Mouse (Mus musculus): Measurements from ENCODE around the gene Acox3. TPM values are rescaled to one million over a fixed set of nuclear protein-coding genes. Genes with fewer than 3 reads are reported as not detected.
"Not testable (repeated sequence)": the region's sequence is repeated elsewhere in the genome, so short reads cannot be mapped to it uniquely, and the experiment has no call there.

Acox3 gene
- polyA plus RNA-seq, 1 experiment from 2014 or later: 16.1 TPM

- not testable (repeated sequence) for ATAC-seq; H3K9me3 ChIP-seq (ENCODE audit: control insufficient read depth, low read length); H3K4me1 ChIP-seq (ENCODE audit: control insufficient read depth, insufficient read depth, low read length); H3K4me2 ChIP-seq (ENCODE audit: low read depth, low read length); H3K27ac ChIP-seq (ENCODE audit: low read length); H3K36me3 ChIP-seq (ENCODE audit: control insufficient read depth, insufficient read depth, low read length); H3K4me3 ChIP-seq (ENCODE audit: low read length); H3K27me3 ChIP-seq (replicated peaks; ENCODE audit: control insufficient read depth, insufficient read depth, low read length); H3K9ac ChIP-seq (ENCODE audit: low read depth, low read length)
- 88% methylated on average over 2 of the region's 2 CpGs for WGBS
Measured at GRCm38 (mm10) chr5:35584259-35584658, 1.4 kb downstream of the Acox3 start.

GRCm38 (mm10) chr5:35591497-35591896, 8.7 kb downstream of the Acox3 start:
- Histone ChIP-seq H3K36me3 (ENCODE audit: control insufficient read depth, insufficient read depth, low read length) (peaks cover 22% of the 10 kb centered on the region), H3K9me3 (ENCODE audit: control insufficient read depth, low read length) (0 out of 2 replicates have a peak, but pooled peaks cover 3% of the 10 kb centered on the region), H3K4me2 (ENCODE audit: low read depth, low read length) (no peak overlapping the region), H3K4me1 (ENCODE audit: control insufficient read depth, insufficient read depth, low read length) (no peaks in the 10 kb centered on the region), H3K27me3 (replicated peaks; ENCODE audit: control insufficient read depth, insufficient read depth, low read length) (no peaks in the 10 kb centered on the region), H3K9ac (ENCODE audit: low read depth, low read length) (no peak overlapping the region), H3K4me3 (ENCODE audit: low read length) (no peak overlapping the region), H3K27ac (ENCODE audit: low read length) (no peak overlapping the region)
- WGBS: 98% methylated on average over 4 of the region's 4 CpGs
- no peak for ATAC-seq

DNA sequence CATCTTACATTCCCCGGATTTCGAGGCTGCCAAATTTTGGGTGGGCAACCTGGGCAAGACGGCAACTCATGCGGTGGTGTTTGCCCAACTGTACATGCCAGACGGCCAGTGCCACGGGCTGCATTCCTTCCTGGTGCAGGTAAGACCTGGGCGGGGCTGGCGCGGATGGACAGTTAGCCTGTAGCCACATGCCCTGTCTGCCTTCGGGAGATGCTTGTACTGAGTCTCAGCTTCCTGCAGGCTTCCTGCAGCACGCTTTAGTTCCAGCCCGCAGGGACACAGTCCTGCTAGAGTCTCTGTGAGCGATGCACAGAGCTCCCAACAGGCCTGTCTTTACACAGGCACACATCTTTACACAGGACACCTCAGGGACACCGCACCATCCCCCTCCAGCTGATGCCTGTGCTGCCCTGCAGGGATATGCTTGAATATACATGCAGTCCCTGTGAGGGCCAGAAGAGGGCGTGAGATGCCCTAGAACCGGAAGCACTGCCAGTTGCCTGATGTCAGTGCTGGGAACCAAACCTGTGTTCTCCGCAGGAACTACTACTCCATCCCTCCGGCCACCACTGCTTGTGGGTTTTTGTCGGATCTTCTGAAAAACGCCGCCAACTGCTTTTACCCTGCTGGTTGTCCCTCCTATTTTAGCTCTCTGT, 9.4 kb downstream of the Acox3 start:
- Histone ChIP-seq H3K9ac (ENCODE audit: low read depth, low read length) (no peak overlapping the region), H3K36me3 (ENCODE audit: control insufficient read depth, insufficient read depth, low read length) (peaks cover 22% of the 10 kb centered on the region), H3K4me3 (ENCODE audit: low read length) (no peak overlapping the region), H3K4me1 (ENCODE audit: control insufficient read depth, insufficient read depth, low read length) (no peaks in the 10 kb centered on the region), H3K27me3 (replicated peaks; ENCODE audit: control insufficient read depth, insufficient read depth, low read length) (no peaks in the 10 kb centered on the region), H3K27ac (ENCODE audit: low read length) (no peak overlapping the region; the same call in 1 of the 2 replicates), H3K4me2 (ENCODE audit: low read depth, low read length) (no peak overlapping the region), H3K9me3 (ENCODE audit: control insufficient read depth, low read length) (0 out of 2 replicates have a peak, but pooled peaks cover 3% of the 10 kb centered on the region)
- ATAC-seq: no peak
- WGBS: 82% methylated on average over 21 of the region's 21 CpGs

- H3K4me1 ChIP-seq (ENCODE audit: control insufficient read depth, insufficient read depth, low read length): no peaks in the 10 kb centered on the region
- H3K4me3 ChIP-seq (ENCODE audit: low read length): no peak overlapping the region
- no peak for ATAC-seq
- H3K27ac ChIP-seq (ENCODE audit: low read length): no peak overlapping the region; the same call in 1 of the 2 replicates
- 45% methylated on average over 4 of the region's 4 CpGs for WGBS
- 0 out of 2 replicates have a peak, but pooled peaks cover 3% of the 10 kb centered on the region for H3K9me3 ChIP-seq (ENCODE audit: control insufficient read depth, low read length)
- H3K36me3 ChIP-seq (ENCODE audit: control insufficient read depth, insufficient read depth, low read length): peaks cover 22% of the 10 kb centered on the region
- no peak overlapping the region for H3K4me2 ChIP-seq (ENCODE audit: low read depth, low read length)
- H3K9ac ChIP-seq (ENCODE audit: low read depth, low read length): no peak overlapping the region
- H3K27me3 ChIP-seq (replicated peaks; ENCODE audit: control insufficient read depth, insufficient read depth, low read length): no peaks in the 10 kb centered on the region
Measured at GRCm38 (mm10) chr5:35592824-35593223, 10.0 kb downstream of the Acox3 start.

DNA sequence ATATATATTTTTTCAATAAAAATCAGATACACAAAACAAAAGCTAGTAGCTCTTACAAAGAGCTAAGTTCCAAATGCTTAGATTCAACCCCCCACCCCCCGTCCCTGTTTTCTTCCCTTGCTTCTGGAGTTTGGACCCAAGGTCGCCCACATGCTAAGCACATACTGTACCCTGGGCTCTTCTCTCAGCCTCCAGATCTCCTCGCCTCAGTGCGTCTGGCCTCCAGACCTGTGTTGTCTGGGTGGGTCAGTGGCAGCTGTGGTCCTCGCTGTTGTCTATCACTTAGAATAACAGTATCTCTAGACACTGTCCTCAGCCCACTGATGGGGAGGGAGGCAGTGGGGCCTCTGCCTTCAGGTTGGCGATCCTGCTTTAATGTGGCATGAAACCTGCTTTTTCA, 10.4 kb downstream of the Acox3 start:
- Histone ChIP-seq H3K36me3 (ENCODE audit: control insufficient read depth, insufficient read depth, low read length) (peaks cover 23% of the 10 kb centered on the region), H3K9ac (ENCODE audit: low read depth, low read length) (no peak overlapping the region), H3K27ac (ENCODE audit: low read length) (no peak overlapping the region), H3K4me3 (ENCODE audit: low read length) (no peak overlapping the region), H3K4me2 (ENCODE audit: low read depth, low read length) (no peak overlapping the region), H3K9me3 (ENCODE audit: control insufficient read depth, low read length) (0 out of 2 replicates have a peak, but pooled peaks cover 5% of the 10 kb centered on the region), H3K4me1 (ENCODE audit: control insufficient read depth, insufficient read depth, low read length) (no peaks in the 10 kb centered on the region), H3K27me3 (replicated peaks; ENCODE audit: control insufficient read depth, insufficient read depth, low read length) (no peaks in the 10 kb centered on the region)
- 90% methylated on average over 6 of the region's 6 CpGs for WGBS
- no peak for ATAC-seq

GRCm38 (mm10) chr5:35594768-35595167, 11.9 kb downstream of the Acox3 start:
- peaks cover 33% of the 10 kb centered on the region for H3K36me3 ChIP-seq (ENCODE audit: control insufficient read depth, insufficient read depth, low read length)
- 95% methylated on average over 4 of the region's 4 CpGs for WGBS
- no peak for ATAC-seq

DNA sequence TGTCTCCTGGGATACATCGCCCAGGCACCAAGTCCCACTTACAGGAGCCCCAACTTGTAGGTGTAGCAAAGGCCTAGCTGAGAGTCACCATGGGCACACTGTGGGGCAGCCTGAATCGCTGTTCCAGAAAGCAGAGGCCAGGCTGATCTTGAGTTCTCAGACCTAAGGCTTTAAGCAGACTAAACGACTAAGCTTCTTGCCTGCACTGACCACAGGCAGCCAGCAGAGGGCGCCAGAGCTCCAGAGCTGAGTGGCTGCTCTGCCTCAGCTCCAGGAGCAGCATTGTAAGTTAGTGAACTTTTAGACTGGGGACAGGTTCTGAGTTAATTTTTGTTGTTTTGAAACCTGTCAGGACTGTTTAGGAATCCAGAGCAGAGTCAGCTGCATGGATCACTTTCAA, 12.9 kb downstream of the Acox3 start:
- Histone ChIP-seq H3K9ac (ENCODE audit: low read depth, low read length) (no peak overlapping the region), H3K27me3 (replicated peaks; ENCODE audit: control insufficient read depth, insufficient read depth, low read length) (no peaks in the 10 kb centered on the region), H3K9me3 (ENCODE audit: control insufficient read depth, low read length) (0 out of 2 replicates have a peak, but pooled peaks cover 12% of the 10 kb centered on the region), H3K27ac (ENCODE audit: low read length) (no peak overlapping the region), H3K4me2 (ENCODE audit: low read depth, low read length) (no peak overlapping the region), H3K36me3 (ENCODE audit: control insufficient read depth, insufficient read depth, low read length) (peaks cover 26% of the 10 kb centered on the region), H3K4me1 (ENCODE audit: control insufficient read depth, insufficient read depth, low read length) (no peaks in the 10 kb centered on the region), H3K4me3 (ENCODE audit: low read length) (no peak overlapping the region)
- WGBS: 23% methylated on average over 4 of the region's 4 CpGs
- ATAC-seq: peak; percentile 47; the same call in 1 of the 2 replicates

More at GRCm38 (mm10) chr5:35594768-35595167, 11.9 kb downstream of the Acox3 start:
- H3K4me3 ChIP-seq (ENCODE audit: low read length): no peak overlapping the region
- H3K4me2 ChIP-seq (ENCODE audit: low read depth, low read length): no peak overlapping the region
- 0 out of 2 replicates have a peak, but pooled peaks cover 12% of the 10 kb centered on the region for H3K9me3 ChIP-seq (ENCODE audit: control insufficient read depth, low read length)
- H3K27me3 ChIP-seq (replicated peaks; ENCODE audit: control insufficient read depth, insufficient read depth, low read length): no peaks in the 10 kb centered on the region
- H3K4me1 ChIP-seq (ENCODE audit: control insufficient read depth, insufficient read depth, low read length): no peaks in the 10 kb centered on the region
- no peak overlapping the region for H3K9ac ChIP-seq (ENCODE audit: low read depth, low read length)
- no peak overlapping the region for H3K27ac ChIP-seq (ENCODE audit: low read length)

DNA sequence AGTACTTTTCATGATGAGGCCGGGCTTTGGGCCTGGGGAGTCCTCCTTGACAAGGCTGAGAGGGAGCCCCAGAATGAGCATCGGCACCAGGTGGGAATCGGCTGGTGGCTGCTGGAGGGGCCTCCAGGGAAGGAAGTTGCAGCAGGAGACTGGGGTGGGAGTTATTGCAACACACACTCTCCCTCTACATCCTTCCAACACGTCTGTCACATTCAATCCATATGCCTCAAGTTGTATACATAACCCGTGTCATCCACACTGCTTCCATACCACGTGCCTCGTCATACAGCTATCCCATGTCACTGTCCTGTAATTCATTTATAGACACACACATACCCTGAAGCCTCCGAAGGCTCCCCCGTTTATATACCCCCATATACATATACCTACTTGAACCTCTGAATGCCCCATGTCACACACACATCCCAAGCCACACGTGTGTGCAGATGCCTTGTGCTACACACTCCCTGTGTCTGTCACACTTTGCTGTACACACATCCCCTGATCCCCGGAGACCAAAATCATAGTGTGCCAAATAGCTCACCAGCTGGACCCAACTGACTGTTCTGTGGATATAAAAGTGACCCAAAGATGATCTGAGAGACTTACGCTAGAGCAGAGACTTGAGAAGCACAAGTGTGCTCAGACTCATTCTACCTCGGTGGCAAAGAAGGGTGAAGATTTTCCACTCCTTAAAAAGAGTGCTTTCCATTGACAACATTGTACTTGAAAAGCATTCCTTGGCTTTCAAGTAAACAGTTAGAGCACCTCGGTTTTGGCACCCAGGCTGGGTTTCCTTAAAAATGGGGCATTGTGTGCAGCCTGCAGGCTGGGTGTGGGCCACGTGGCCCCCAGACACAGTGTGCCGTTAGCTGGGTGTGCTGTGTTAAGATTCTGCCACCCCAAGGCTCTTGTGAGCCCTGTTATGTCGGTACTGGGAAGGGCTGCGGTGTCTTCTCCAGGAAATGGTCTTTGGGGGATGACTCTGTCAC, 13.6 kb downstream of the Acox3 start:
- WGBS: 73% methylated on average over 18 of the region's 18 CpGs
- Histone ChIP-seq H3K4me2 (ENCODE audit: low read depth, low read length) (no peak overlapping the region), H3K4me3 (ENCODE audit: low read length) (no peak overlapping the region), H3K27me3 (replicated peaks; ENCODE audit: control insufficient read depth, insufficient read depth, low read length) (no peaks in the 10 kb centered on the region), H3K27ac (ENCODE audit: low read length) (no peak overlapping the region), H3K36me3 (ENCODE audit: control insufficient read depth, insufficient read depth, low read length) (peaks cover 21% of the 10 kb centered on the region), H3K9me3 (ENCODE audit: control insufficient read depth, low read length) (0 out of 2 replicates have a peak, but pooled peaks cover 9% of the 10 kb centered on the region), H3K9ac (ENCODE audit: low read depth, low read length) (no peak overlapping the region), H3K4me1 (ENCODE audit: control insufficient read depth, insufficient read depth, low read length) (no peaks in the 10 kb centered on the region)
- peak; percentile 14; the same call in 1 of the 2 replicates for ATAC-seq

DNA sequence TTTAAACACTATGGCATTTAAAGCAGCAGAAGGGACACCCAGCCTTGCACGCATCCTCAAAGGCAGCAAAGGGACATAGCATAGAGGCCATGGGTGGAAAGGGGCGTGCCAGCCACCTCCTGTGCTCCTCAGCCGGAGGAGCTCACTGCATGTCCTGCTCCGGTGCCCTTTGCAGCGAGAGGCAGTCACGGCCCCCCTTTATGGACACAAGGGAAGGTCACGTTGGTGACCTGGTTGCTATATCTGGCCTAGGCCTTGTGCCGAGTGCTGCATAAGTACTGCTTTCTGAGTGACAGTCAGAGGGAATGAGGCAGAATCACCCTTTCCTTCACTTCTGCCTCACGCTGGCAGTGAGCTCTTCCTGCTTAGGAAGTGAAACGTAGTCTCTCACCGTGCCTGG, 17.4 kb downstream of the Acox3 start:
- Histone ChIP-seq H3K9me3 (ENCODE audit: control insufficient read depth, low read length) (0 out of 2 replicates have a peak, but pooled peaks cover 9% of the 10 kb centered on the region), H3K27me3 (replicated peaks; ENCODE audit: control insufficient read depth, insufficient read depth, low read length) (no peaks in the 10 kb centered on the region), H3K4me1 (ENCODE audit: control insufficient read depth, insufficient read depth, low read length) (no peaks in the 10 kb centered on the region), H3K27ac (ENCODE audit: low read length) (no peak overlapping the region), H3K4me3 (ENCODE audit: low read length) (no peak overlapping the region), H3K36me3 (ENCODE audit: control insufficient read depth, insufficient read depth, low read length) (peaks cover 12% of the 10 kb centered on the region), H3K4me2 (ENCODE audit: low read depth, low read length) (no peak overlapping the region), H3K9ac (ENCODE audit: low read depth, low read length) (no peak overlapping the region)
- WGBS: 81% methylated on average over 11 of the region's 11 CpGs
- ATAC-seq: no peak

All from intestine, embryonic 16.5 days (tissue).